Mouse (Mus musculus) kidney, postnatal 10 days (tissue): ENCODE results near the gene Adck2.

Experiments
- DNase-seq: peaks from one replicate; pipeline ENCODE4 v3.0.0; 2021; ENCODE audit warnings: mixed read lengths

The Adck2 gene

DNA sequence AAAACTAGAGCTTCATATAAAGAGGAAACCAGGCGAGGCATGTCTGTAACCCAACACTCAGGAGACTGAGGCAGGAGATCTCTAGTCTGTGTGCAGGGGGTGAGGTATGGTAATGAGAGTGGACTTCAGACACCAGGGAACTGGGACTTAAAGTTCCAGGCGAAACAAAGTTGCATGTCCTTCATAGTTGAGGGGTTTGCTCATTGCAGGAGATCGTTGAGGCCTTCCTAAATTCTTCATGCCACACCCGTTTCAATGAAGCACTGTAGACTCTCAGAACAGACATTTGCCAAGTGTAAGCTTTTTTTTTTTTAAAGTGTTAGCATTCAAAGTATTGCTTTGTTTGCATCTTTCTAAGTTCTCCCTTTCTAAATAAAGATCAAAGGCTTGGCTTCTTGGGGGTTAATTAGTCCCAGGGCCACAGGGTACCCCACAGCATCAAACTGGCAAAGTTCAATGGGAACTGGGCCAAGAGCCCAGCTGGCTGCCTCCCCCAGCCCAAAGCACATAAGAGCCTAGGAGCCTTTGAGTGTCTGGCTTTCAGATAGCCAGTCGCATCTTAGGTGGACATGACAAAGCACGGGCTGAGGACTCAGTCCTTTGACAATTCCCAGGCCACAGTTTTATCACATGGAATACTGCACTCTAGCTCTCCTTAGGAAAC, 14.3 kb upstream of the Adck2 start:
- peak; percentile 52 for DNase-seq

DNA sequence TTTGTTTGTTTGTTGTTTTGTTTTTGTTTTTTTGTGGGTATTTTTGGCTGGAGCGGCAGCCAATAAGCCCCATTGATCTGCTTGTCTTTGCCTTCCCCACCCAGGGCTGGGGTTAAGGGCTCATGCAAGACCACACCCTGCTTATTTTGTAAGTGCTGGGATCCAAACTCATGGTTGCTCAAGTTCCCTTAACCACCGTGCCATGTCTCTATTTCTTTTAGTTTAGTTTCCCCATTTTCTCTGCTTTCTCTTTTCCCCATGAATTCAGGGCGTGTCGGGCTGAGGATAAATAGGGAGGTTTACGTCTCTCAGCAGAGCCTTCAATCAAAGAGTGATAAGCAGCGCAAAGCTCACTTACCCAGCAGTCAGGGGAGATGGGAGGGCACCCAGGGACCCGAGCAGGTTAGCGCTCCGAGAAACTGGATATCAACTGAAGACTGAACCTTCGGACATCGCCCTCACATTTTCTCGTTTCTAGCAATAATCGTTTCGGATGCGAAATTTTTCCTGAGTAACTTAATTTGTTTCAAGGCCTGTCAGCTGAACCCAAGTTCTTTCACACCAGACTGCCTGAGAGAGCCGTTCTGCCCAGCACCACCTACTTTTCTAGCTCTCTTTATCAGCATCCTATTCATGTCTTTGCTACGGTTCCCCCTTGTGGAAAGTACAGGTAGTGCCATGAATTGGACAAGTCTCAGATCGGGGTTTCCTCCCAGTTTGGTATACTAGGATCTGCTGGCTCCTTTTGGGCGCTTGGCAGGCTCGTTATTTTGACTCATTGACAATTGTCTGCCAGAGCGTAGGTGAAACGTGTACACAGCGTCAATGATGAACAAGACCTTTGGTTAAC, 11.3 kb upstream of the Adck2 start:
- DNase-seq, result peak; percentile 88

DNA sequence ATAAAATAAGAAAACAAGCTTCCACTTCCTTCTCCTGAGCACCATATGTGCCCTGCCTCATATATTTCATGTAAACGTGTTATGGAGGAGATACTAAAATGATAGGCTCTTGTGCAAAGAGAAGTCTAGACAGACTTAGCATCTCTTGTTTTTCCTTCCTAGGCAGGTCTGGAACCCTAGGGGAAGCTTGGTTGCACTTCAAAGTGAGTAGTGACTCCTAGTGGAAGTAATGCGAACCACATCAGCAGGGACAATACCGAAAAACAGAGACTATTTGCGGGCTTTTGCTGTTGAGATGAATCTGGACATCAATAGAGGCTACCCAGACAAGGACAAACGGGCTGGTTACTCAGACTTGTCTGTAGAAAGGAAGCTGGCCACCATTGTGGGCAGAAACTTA, 6.1 kb upstream of the Adck2 start:
- DNase-seq, result peak; percentile 45

DNA sequence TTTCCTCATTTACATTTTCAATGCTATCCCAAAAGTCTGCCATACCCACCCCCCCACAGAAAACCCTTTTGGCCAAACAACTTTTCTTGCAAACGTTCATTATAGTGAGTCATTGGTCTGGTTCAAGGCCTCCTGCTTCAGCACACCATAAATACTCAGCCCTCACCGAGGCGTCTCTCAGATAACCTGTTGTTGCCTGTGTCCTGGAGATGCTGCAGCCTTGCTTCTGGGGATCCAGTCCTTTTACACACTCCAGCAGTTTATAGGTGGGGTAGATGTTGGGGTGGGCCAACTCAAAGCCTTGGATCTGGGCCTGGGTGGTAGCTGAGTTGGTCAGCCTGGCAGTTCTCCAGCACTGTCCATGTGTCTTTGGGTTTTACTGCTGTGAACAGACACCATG, 3.2 kb upstream of the Adck2 start:
- DNase-seq, result no peak

DNA sequence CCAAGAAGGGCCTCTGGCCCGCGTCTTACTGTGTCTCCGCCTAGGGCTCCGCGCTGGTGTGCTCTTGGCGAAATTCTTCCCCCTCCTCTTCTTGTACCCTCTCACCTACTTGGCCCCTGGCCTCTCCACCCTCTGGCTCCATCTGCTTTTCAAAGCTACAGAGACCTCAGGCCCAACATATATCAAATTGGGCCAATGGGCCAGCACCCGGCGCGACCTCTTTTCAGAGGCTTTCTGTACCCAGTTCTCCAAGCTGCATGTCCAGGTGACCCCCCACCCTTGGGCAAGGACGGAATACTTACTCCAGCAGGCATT, 839 bp downstream of the Adck2 start:
- DNase-seq, result peak; percentile 46

DNA sequence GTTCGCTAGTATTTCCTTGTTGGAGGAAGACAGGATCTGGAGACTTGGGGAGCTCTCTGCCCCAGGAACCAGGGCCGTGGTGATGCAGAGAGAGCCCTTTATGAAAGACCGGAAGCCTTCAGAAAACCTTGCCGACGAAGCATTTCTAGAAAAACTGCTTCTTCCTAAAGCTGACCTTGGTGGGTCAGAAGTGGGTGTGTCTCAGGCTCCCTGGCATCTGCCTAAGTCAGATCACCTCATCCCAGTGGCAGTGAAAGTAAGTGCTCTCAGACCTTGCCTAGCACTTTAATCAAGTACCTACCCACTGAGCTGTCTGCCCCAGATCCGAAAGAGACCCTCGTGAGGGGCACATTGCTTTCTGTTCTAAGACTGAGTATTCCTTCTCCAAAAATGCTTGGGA, 1.3 kb downstream of the Adck2 start:
- DNase-seq, result no peak

DNA sequence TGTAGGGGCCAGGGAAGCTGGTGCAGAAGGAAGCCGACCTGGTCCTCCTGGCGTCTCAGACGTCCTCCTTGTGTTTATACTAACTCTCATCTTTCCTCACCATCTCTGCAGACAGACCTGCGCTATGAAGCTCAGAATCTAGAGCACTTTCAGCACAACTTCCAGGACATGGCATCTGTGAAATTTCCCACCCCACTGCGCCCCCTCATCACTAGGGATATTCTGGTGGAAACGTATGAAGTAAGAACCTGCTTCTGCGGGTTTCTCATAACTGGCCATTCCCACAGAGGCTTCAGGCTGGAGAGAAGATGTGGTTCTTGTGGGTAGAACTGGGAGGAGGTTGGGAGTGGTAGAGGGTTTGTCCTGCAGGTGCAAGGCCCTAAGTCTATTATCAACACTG, 5.9 kb downstream of the Adck2 start:
- DNase-seq, result no peak

DNA sequence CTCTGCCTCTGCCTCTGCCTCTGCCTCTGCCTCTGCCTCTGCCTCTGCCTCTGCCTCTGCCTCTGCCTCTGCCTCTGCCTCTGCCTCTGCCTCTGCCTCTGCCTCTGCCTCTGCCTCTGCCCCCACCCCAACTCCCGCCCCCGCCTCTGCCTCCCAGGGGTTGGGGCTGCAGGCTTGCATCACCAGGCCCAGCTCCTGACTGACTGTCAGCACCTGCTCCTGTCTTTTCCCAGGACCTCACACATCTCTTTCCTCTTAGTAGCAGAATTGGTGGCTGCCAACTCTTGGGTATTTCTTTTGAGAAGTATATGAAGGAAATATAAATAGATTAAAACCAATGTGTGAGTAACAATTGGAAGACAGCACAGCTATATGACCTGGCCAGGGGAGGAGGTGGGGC, 6.9 kb downstream of the Adck2 start:
- no peak for DNase-seq

DNA sequence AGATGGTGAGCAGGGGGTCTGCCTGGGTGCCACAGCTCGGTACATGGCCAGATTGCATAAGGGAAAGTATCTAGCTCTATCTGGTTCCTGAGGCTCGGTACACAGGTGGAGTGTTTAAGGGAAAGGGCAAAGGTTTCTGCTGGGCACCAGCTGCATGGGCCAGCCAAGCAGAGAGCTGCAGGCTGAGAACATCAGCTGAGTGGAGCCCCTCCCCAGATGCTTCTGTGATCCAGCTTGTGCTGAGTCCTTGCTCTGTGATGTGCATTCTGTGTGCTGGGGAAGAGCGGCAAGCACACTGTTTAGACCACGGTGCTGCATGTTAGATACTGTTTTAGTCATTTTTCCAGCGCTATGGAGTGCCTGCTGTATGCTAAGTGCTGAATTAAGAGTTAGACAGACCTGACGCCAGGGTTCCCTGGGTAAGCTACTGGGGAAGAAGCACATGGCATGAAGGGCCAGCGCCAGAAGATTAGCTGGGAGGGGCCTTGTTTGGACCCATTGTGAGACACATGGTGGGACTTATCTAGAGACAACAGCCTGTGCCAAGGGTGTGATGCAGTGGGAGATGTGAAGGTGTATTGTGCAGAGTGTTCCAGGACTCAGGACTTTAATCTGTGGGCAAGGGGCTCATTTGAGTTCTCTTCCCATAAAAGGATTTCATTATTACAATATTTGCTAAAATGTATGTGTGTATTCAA, 7.6 kb downstream of the Adck2 start:
- no peak for DNase-seq

DNA sequence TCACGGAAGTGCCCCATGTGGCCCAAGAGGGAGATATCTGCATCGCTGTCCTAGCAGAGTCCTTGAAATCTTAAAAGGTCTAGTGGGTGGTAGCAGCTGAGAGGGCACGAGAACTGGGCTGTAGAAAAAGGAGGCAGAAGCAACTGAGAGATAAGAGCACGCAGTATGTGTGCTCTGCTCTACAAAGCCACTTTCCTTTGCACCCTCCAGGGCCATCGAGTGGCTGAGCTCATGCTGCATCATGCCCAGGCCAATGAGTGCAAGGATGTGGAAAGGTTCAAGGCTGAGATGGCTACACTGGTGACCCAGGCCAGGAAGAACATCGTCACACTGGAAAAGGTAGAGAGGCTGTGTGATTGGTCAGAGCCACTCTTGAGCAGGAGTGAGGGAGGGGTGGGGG, 11.8 kb downstream of the Adck2 start, which contains the start of gene Gm42420:
TSS of gene Gm42420 (plus strand) at position 237 of the 400 bp plus-strand sequence.
- DNase-seq, result no peak

DNA sequence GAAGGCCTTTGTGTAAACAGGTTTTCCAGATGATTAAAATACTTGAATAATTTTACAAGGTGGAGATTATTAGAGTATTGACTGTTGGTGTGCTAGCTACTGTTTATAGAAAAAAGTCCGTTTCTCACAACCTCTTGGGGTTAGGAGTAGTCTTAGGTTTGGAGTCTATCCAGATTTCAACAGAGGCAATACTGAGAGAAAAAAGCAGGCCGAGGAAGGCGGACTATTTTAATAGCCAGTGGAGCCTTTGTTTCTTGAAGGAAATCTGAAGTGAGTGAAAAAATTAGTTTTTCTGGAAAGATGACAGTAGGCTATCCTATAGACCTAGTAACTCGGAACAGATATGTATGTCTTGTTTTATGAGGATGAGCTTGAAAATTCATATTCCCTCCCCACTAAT, 17.8 kb downstream of the Adck2 start:
- no peak for DNase-seq

DNA sequence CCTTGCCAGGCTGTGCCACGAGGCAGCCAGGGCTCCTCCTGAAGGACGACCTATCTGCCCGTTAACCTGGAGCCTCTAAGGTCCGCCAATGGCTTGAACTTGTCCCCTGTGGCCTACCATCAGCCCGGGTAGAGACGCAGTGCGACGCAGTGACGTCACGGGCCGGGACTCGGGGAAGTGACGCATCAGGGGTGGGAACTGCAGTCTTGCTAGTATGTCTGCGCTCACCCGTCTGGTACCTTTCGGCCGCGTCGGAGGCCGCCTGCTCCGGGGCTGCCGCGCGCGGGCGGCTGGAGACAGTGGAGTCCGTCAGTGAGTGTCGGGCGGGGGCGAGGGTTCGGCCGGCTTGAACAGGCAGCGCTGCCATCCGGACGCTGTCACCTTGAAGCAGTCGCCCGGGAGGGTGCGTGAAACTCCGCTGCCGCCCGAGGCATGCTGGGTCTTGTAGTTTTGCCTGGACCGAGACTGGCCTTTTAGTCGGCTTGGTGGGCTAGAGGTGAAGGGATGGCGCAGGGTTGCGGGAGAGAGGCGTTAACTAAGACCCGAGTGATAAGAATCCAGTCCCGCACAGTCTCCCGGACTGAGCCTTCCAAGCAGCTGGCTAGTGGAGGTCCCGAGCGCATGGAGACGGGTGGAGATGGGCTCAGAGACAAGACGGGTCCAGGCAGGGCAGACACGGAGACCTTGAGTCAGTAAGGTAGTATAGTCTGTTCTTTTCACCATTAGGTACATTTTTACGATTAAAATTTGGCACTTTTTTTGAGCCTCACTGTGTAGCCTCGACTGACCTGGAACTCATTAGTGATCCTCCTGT, 18.9 kb downstream of the Adck2 start, which contains the start of gene Ndufb2:
TSS of gene Ndufb2 (plus strand) at position 174 of the 814 bp plus-strand sequence.
- peak; percentile 97 for DNase-seq

DNA sequence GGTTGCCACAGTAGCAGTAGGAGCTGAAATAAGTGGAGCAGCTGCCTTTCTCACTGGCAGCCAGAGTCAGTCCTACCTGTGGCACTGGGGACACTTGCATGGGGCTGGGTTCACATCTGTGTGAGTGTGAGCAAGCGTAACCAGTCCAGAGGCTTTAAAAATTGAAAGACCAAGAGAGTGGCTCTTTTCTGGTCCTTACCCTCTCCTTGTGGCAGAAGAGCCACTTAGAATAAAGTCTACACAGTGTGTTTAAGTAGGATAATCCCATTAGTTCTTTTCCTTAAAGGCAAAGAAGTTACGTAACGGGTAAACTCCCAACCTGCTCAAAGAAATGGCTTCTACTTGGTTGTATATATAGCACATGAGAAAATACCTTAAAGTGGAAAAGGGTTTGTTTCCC, 27.2 kb downstream of the Adck2 start:
- DNase-seq, result no peak

DNA sequence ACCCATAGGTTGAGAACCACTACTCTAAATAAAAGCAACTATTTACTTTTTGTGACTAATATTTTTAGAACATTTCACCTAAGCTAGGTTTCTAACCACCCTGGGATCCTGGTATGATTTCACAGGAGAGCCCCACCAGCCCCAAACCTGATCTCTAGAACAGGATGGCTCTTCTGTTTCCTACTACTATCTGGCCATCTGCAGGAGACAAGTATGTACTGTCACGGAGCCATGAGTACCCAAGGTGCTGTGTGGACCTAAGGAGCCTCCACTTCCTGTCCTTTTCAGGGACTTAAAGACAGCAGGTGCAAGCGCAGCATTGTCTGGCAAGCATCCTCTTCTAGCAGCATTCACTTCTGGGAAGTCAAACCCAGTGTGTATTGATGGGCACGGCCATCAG, 28.2 kb downstream of the Adck2 start:
- no peak for DNase-seq

DNA sequence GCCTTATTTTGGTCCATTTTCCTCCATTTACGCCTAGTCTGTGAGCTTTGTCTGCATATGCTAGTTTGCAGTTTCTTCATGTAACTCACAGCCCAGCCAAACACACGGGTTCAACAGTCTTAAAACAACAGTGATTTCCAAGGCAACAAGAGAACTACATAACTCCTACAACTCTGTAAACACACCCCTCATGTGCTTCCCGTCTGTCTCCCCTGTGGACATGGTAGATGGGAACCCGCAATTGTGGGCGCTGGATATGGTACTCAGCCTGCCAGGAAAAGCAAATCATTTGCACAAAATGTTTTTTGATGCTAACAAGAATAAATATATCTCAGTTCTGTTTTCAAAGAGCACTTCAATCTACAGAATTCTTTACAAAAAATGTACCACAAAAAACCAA, 30.9 kb downstream of the Adck2 start:
- no peak for DNase-seq

DNA sequence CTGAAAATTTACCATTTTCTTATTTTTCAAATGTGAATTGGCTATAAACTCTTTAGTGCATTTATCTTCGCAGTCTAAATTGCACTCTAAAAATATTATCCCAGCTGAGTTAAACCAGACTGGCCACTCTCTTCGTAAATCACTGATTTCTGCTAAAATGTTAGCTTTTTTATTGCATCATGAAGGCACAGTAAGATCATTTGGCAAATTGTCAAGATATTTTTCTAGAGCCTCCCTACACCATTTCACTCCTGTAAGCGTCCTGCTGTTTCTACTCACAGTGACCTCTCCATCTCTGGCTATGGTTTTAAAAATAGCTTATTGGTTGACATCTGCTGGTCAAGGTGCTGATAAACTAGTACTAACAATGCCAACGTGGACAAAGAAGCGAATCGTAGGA, 32.4 kb downstream of the Adck2 start:
- no peak for DNase-seq

DNA sequence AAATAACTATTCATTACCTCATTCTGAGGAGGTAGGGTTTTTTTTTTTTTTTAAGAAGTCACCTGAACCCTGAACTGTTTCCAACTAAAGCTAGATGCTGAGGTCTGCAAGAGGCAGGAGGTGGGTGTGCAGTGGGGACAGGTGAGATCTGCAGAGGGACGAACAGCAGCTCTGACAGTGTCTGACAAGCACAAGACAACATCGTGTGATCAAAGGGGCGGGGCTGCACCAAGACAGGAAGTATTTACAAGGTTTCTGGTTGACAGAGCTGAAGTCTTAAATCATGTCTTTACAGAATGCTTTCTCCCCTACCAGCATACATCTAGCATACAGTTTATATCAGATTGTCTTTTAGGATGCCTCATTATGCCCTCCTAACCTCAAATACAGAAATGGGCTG, 33.2 kb downstream of the Adck2 start:
- peak; percentile 22 for DNase-seq

DNA sequence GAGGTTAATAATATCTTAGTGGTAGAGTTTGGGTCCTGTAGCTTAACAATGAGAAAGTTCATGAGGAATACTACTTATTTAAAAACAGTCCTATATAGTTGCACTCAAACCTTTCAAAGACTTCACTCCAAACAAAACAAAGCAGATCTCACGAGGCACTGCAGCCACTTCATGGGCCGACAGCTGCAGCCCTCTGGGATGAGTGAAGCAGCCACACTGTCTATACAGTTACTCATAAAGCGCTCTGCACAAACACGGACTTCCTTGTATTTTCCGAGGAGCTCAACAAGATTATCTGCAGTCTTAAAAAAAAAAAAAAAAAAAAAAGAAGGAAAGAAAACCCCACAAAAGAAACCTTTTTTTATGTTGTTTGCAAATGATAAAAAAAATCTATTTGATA, 33.7 kb downstream of the Adck2 start:
- DNase-seq, result no peak

DNA sequence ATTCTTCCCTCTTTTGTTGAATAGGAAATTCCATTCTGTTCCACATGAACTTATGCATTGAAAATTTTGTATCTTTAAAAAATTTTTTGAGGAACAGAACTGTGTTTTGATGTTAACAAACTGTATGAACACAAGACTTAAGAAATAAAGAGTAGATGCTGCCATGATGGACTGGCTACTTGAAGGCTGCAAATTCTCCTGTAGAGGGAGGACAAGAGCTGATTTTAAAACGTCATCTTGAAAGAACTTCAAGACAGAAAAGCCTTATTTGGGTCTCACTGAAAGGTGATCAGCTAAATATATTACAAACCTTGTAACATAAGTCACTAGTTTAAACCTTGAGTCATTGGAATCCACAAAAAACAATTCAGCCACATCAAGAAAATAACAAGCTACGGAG, 36.5 kb downstream of the Adck2 start:
- no peak for DNase-seq

DNA sequence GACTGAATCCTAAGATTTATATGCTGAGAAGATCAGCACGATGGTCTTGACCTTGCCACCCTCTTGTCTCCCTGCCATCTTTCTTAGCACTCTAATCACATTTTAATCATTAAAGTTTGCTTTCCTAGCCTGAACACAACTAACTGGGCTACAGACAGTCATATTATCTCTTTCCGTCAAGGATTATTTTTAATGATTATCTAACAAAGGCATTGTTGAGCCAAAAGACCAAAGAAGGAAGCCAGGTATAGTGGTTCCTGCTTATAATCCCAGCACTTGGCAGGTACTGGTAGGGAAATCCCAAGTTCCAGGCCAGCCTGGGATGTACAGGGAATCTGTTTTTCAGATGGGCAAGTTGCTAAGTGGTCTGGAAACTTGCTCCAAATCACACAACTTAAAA, 37.6 kb downstream of the Adck2 start:
- DNase-seq, result no peak
